Comparison of ENCODE assay signal across 8 mouse cellular contexts in the genomic region with DNA sequence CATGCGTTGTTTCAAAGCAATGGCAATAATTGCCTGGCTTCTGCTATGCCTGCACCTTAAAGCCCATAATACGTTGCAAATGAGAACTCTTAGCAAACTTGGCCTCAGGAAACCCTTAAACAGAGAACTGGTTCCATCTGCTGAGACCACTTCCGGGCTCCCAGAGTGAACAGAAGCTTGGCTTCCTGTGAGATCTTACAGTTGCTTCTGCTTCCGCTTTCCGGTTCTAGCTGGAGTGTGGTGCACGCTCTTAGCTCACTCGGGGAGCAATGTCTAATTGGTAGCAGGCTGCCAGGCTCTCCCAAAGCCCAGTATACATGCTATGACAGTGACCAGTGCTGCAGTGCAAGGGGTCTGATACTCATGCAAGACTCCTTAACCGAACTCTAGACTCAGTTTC.
DNase-seq lines count a peak whose midpoint lies in the region; ATAC-seq and TF ChIP-seq lines count a peak whose summit lies in the region.

No protein-coding gene starts in this region.

- no peak for TF ChIP-seq EP300 in stomach, postnatal 0 days (optimal IDR thresholded peaks at IDR 0.05)

- no peaks in the 10 kb centered on the region for H3K27me3 ChIP-seq in limb, embryonic 14.5 days (ENCODE audit: control insufficient read depth, insufficient read depth, low read length)
- no peaks in the 10 kb centered on the region for H3K27me3 ChIP-seq in stomach, postnatal 0 days (ENCODE audit: control insufficient read depth, insufficient read depth, low read length)

- no peaks in the 10 kb centered on the region for H3K9me3 ChIP-seq in limb, embryonic 14.5 days (ENCODE audit: control insufficient read depth, low read length)
- no peaks in the 10 kb centered on the region for H3K9me3 ChIP-seq in stomach, postnatal 0 days (ENCODE audit: control insufficient read depth, low read length)

- TF ChIP-seq CTCF in stomach, postnatal 0 days (IDR thresholded peaks at IDR 0.05; ENCODE audit: low read depth) = no peak

- peaks cover 3% of the 10 kb centered on the region; the same call in 1 of the 2 replicates for H3K4me1 ChIP-seq in limb, embryonic 14.5 days (ENCODE audit: control insufficient read depth, insufficient read depth, low read length)
- no peaks in the 10 kb centered on the region for H3K4me1 ChIP-seq in stomach, postnatal 0 days (replicated peaks; ENCODE audit: control insufficient read depth, insufficient read depth)

- 52% methylated on average over 8 of the region's 8 CpGs for WGBS in limb, embryonic 14.5 days
- WGBS in stomach, postnatal 0 days = 80% methylated on average over 8 of the region's 8 CpGs

- TF ChIP-seq POLR2A in limb, embryonic 14.5 days (IDR thresholded peaks at IDR 0.05; ENCODE audit: borderline replicate concordance, extremely low read depth, insufficient read depth, insufficient read length) = no peak

- H3K36me3 ChIP-seq in limb, embryonic 14.5 days (ENCODE audit: control insufficient read depth, insufficient read depth, low read length) = no peaks in the 10 kb centered on the region
- H3K36me3 ChIP-seq in stomach, postnatal 0 days (ENCODE audit: control insufficient read depth, insufficient read depth, low read length) = no peaks in the 10 kb centered on the region

- no peak overlapping the region for H3K4me2 ChIP-seq in limb, embryonic 14.5 days (replicated peaks; ENCODE audit: low read depth, low read length, severe bottlenecking)
- no peak overlapping the region for H3K4me2 ChIP-seq in stomach, postnatal 0 days (replicated peaks; ENCODE audit: low read depth)

- DNase-seq in embryo, embryonic 11 days = peak; percentile 13
- DNase-seq in embryo, embryonic 9.5 days (ENCODE audit: extremely low spot score) = no peak
- DNase-seq in CD4-positive helper T cell, adult 2 months (ENCODE audit: low read depth, low spot score) = peak; percentile 75
- DNase-seq in limb, embryonic 14.5 days (ENCODE audit: low spot score) = peak; percentile 39
- DNase-seq in natural killer cell, adult 2 months (ENCODE audit: low spot score in 2 of 2) = peak; percentile 56 to 62
- no peak for DNase-seq in stomach, postnatal 0 days (ENCODE audit: low spot score)
- DNase-seq in gastrocnemius, adult 8-10 months (ENCODE audit: low spot score in 2 of 2) = no peak
- no peak for DNase-seq in adrenal gland, postnatal 4 days (ENCODE audit: low spot score in 2 of 2)

- no peak overlapping the region for H3K4me3 ChIP-seq in limb, embryonic 14.5 days (replicated peaks; ENCODE audit: low read length)
- no peak overlapping the region for H3K4me3 ChIP-seq in stomach, postnatal 0 days (ENCODE audit: low read depth, low read length)

- H3K9ac ChIP-seq in limb, embryonic 14.5 days (ENCODE audit: low read depth, low read length, severe bottlenecking) = no peak overlapping the region
- H3K9ac ChIP-seq in stomach, postnatal 0 days (ENCODE audit: low read length) = no peak overlapping the region

- no peak for ATAC-seq in limb, embryonic 14.5 days (ENCODE audit: low FRiP score, low read depth)
- ATAC-seq in stomach, postnatal 0 days (ENCODE audit: low FRiP score, low TSS enrichment) = no peak

- H3K27ac ChIP-seq in limb, embryonic 14.5 days (replicated peaks; ENCODE audit: low read depth, low read length) = no peak overlapping the region
- H3K27ac ChIP-seq in stomach, postnatal 0 days (replicated peaks) = no peak overlapping the region

Comparison
In these comparisons a context has a peak if more than half of its experiments do, and no peak if none do; other contexts are left out.
1. DNase-seq: peak in embryo, embryonic 11 days (single experiment), CD4-positive helper T cell, adult 2 months (single experiment), limb, embryonic 14.5 days (single experiment) and natural killer cell, adult 2 months (2 of 2); none in embryo, embryonic 9.5 days (single experiment), stomach, postnatal 0 days (single experiment), gastrocnemius, adult 8-10 months (0 of 2) and adrenal gland, postnatal 4 days (0 of 2).